Mouse (Mus musculus): ENCODE results near the gene Ifi214.
"Not testable (repeated sequence)": the region's sequence is repeated elsewhere in the genome, so short reads cannot be mapped to it uniquely, and the experiment has no call there.

The Ifi214 gene

GRCm38 (mm10) chr1:173535791-173536190, at the start of gene Ifi214:
Gene Ifi214 (minus strand): TSS chr1:173535957.
- not testable (repeated sequence) for DNase-seq (ENCODE audit: low spot score)

GRCm38 (mm10) chr1:173579921-173580585, 44.3 kb upstream of the Ifi214 start:
- no peak for DNase-seq (ENCODE audit: low spot score)

GRCm38 (mm10) chr1:173579079-173579478, 43.3 kb upstream of the Ifi214 start:
- no peak for DNase-seq (ENCODE audit: low spot score)

GRCm38 (mm10) chr1:173550491-173551050, 14.8 kb upstream of the Ifi214 start:
- DNase-seq (ENCODE audit: low spot score) = not testable (repeated sequence)

- not testable (repeated sequence) for DNase-seq (ENCODE audit: low spot score)
Observed at GRCm38 (mm10) chr1:173548798-173549197, 13.0 kb upstream of the Ifi214 start.

- DNase-seq (ENCODE audit: low spot score) = no peak
Observed at GRCm38 (mm10) chr1:173521452-173521851, 14.3 kb downstream of the Ifi214 start.

GRCm38 (mm10) chr1:173510595-173510994, 25.2 kb downstream of the Ifi214 start:
- not testable (repeated sequence) for DNase-seq (ENCODE audit: low spot score)

- not testable (repeated sequence) for DNase-seq (ENCODE audit: low spot score)
Observed at GRCm38 (mm10) chr1:173491483-173491882, 44.3 kb downstream of the Ifi214 start.

- DNase-seq (ENCODE audit: low spot score) = not testable (repeated sequence)
Observed at GRCm38 (mm10) chr1:173490812-173491480, 44.8 kb downstream of the Ifi214 start, which contains the start of gene Ifi206. Gene Ifi206 (minus strand): TSS chr1:173491041.

- DNase-seq (ENCODE audit: low spot score) = not testable (repeated sequence)
Observed at GRCm38 (mm10) chr1:173481182-173481574, 54.6 kb downstream of the Ifi214 start.

GRCm38 (mm10) chr1:173480399-173481181, 55.2 kb downstream of the Ifi214 start:
- not testable (repeated sequence) for DNase-seq (ENCODE audit: low spot score)
